Mouse (Mus musculus): ENCODE results near the gene Ldlrad3. TPM values are rescaled to one million over a fixed set of nuclear protein-coding genes. Genes with fewer than 3 reads are reported as not detected.

The Ldlrad3 gene
- polyA plus RNA-seq, 1 experiment from 2014 or later = 14.6 TPM

DNA sequence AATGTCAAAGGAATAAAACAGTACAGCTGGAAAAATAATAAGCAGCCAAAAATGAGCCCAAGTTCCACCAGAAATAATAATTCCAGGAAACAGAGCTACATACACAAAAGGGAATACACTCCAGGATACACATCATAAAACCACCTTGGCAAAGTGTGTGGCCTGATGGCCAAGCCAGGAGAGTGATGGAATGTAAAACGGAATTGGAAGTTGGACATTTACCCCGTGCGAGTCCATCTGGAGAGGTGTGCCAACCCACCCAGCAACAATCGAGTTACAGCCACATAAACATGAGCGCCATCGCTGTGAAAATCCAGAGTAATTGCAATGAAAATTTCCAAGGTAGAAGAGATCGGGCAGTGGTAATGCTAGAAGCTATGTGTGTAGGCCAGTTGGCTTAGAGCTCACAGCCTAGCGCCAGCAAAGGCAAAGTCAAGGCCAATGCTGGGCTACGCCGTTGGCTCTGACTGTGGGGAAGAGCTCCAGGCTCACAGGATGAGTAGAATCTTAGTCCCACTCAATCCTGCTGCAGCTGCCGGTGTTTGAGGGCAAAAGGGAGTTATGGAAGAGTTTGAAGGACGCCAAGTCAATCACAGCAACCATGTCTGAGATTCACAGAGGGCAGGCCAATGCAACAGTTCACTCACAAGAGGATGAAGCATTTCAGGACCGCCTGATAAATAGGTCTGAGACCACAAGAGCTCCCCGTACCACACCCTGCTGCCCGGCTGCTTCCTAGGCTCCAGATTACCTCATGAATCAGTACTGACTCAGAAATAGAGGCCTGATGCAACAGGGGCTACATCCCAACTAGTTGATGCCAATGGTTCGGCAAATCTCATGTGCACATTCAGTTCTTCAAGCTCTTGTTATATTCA, 7.0 kb upstream of the Ldlrad3 start:
- Histone ChIP-seq H3K4me3 (ENCODE audit: low read depth, low read length) (no peak overlapping the region), H3K9me3 (ENCODE audit: low read length) (no peaks in the 10 kb centered on the region), H3K27ac (ENCODE audit: low read length) (no peak overlapping the region), H3K27me3 (replicated peaks; ENCODE audit: insufficient read depth, low read length) (no peaks in the 10 kb centered on the region), H3K36me3 (ENCODE audit: insufficient read depth, low read length) (no peaks in the 10 kb centered on the region), H3K4me1 (ENCODE audit: insufficient read depth, low read depth, low read length) (no peaks in the 10 kb centered on the region), H3K4me2 (replicated peaks; ENCODE audit: low read depth, low read length) (no peak overlapping the region), H3K9ac (replicated peaks; ENCODE audit: low read depth) (no peak overlapping the region)
- TF ChIP-seq CTCF (IDR thresholded peaks at IDR 0.05) = no peak
- TF ChIP-seq EP300 (IDR thresholded peaks at IDR 0.05) = no peak
- ATAC-seq = no peak
- DNase-seq (ENCODE audit: low spot score) = no peak
- 92% methylated on average over 16 of the region's 16 CpGs for WGBS

DNA sequence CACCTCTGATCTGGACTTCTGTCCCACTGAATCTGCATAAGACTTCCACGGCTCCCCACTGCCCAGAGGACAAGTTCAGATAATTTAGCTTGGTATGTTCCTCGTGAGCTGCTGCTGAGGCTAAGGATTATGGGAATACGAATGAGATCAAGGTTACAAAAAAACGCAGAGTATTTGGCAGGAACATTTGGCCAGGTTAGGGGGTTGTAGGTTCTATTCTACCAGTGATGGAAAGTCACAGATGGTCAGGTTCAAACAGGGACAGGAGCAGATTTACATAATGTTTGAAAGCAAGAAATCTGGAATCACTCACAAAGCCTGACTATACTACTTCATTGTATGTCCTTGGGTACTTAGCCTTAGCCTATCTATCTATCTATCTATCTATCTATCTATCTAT, 5.6 kb upstream of the Ldlrad3 start:
- no peaks in the 10 kb centered on the region for H3K9me3 ChIP-seq (ENCODE audit: low read length)
- no peaks in the 10 kb centered on the region for H3K27me3 ChIP-seq (replicated peaks; ENCODE audit: insufficient read depth, low read length)
- H3K9ac ChIP-seq (replicated peaks; ENCODE audit: low read depth) = no peak overlapping the region
- no peak overlapping the region for H3K4me3 ChIP-seq (ENCODE audit: low read depth, low read length)
- no peaks in the 10 kb centered on the region for H3K36me3 ChIP-seq (ENCODE audit: insufficient read depth, low read length)
- no peak overlapping the region for H3K4me2 ChIP-seq (replicated peaks; ENCODE audit: low read depth, low read length)
- no peak overlapping the region for H3K27ac ChIP-seq (ENCODE audit: low read length)
- TF ChIP-seq CTCF (IDR thresholded peaks at IDR 0.05) = no peak
- TF ChIP-seq EP300 (IDR thresholded peaks at IDR 0.05) = no peak
- H3K4me1 ChIP-seq (ENCODE audit: insufficient read depth, low read depth, low read length) = peaks cover 2% of the 10 kb centered on the region; the same call in 1 of the 2 replicates
- DNase-seq (ENCODE audit: low spot score) (no peak), ATAC-seq (no peak)
- 67% methylated on average over 4 of the region's 4 CpGs for WGBS

DNA sequence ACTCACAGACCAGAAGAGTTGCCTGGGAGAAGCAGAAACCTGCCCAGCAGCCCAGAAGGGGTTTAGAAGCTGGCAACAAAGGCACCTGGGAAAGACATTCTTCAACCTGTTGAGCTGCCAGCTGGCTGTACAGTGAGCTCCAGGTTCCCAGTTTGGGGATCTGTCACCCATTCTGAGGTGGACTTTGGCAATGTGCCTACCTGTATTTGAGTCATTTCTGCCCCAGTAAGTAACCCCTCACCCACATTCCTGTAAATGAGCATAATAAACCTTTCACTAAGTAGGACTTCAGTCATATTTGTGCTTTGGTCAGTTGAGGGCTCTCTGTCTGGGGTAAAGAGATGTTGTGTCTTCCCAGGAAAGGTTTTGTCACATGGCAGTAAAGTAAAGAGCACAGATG, 4.8 kb upstream of the Ldlrad3 start:
- TF ChIP-seq EP300 (IDR thresholded peaks at IDR 0.05) (no peak), CTCF (IDR thresholded peaks at IDR 0.05) (no peak)
- H3K36me3 ChIP-seq (ENCODE audit: insufficient read depth, low read length) = no peaks in the 10 kb centered on the region
- no peak overlapping the region for H3K27ac ChIP-seq (ENCODE audit: low read length)
- no peak overlapping the region for H3K9ac ChIP-seq (replicated peaks; ENCODE audit: low read depth)
- H3K27me3 ChIP-seq (replicated peaks; ENCODE audit: insufficient read depth, low read length) = no peaks in the 10 kb centered on the region
- H3K4me2 ChIP-seq (replicated peaks; ENCODE audit: low read depth, low read length) = no peak overlapping the region
- ATAC-seq = no peak
- peaks cover 6% of the 10 kb centered on the region; the same call in 1 of the 2 replicates for H3K4me1 ChIP-seq (ENCODE audit: insufficient read depth, low read depth, low read length)
- DNase-seq (ENCODE audit: low spot score) = no peak
- no peak overlapping the region for H3K4me3 ChIP-seq (ENCODE audit: low read depth, low read length)
- no peaks in the 10 kb centered on the region for H3K9me3 ChIP-seq (ENCODE audit: low read length)

DNA sequence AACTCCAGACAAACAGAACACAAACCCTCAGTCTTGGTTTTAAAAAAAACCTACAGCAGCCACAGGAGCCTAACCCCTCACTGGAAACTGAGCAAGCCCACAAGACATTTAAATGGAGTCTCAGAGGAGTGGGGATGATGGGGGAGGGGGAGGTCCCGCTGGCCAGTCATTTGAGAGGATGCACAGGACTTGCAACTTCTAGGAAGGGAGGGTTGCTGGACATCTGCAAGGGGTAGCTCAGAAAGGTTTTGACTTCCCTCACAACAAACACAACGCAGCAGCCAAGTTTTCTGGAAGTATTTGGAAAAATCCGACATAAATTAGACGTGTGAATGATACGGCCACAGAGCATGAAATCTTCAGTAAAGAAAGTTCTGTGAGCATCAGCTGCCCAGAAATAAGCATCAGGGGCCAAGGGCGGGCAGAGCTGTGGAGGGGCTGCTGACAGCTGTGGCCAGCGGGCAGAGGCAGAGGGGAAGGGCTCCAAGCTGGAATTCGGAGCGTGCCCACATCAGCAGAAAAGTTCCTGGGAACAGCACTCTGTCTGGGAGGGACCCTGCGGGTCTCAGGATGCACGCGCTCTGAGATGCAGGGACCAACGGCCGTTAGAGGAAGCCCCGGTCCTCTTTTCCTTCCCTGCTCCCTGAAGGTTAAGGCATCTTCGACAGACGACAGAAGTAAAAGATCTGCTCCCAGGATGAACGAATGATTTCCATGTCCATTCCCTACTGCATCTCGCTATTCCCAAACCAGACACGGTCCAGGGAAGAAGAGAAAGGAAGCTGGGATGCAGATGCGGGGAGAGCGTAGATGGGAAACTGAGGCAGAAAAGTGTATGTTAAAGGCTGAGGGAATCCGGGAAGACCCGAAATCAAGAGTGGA, 875 bp downstream of the Ldlrad3 start:
- Histone ChIP-seq H3K27ac (ENCODE audit: low read length) (peak overlapping the region; percentile 81), H3K4me2 (replicated peaks; ENCODE audit: low read depth, low read length) (peak overlapping the region; percentile 88), H3K9ac (replicated peaks; ENCODE audit: low read depth) (peak overlapping the region; percentile 46), H3K9me3 (ENCODE audit: low read length) (no peaks in the 10 kb centered on the region), H3K4me3 (ENCODE audit: low read depth, low read length) (peak overlapping the region; percentile 67), H3K27me3 (replicated peaks; ENCODE audit: insufficient read depth, low read length) (no peaks in the 10 kb centered on the region), H3K36me3 (ENCODE audit: insufficient read depth, low read length) (no peaks in the 10 kb centered on the region), H3K4me1 (ENCODE audit: insufficient read depth, low read depth, low read length) (peaks cover 21% of the 10 kb centered on the region; the same call in 1 of the 2 replicates)
- DNase-seq (ENCODE audit: low spot score) (peak; percentile 62), ATAC-seq (peak; percentile 18; the same call in 1 of the 2 replicates)
- 1% methylated on average over 24 of the region's 24 CpGs for WGBS
- no peak for TF ChIP-seq EP300 (IDR thresholded peaks at IDR 0.05)
- no peak for TF ChIP-seq CTCF (IDR thresholded peaks at IDR 0.05)

DNA sequence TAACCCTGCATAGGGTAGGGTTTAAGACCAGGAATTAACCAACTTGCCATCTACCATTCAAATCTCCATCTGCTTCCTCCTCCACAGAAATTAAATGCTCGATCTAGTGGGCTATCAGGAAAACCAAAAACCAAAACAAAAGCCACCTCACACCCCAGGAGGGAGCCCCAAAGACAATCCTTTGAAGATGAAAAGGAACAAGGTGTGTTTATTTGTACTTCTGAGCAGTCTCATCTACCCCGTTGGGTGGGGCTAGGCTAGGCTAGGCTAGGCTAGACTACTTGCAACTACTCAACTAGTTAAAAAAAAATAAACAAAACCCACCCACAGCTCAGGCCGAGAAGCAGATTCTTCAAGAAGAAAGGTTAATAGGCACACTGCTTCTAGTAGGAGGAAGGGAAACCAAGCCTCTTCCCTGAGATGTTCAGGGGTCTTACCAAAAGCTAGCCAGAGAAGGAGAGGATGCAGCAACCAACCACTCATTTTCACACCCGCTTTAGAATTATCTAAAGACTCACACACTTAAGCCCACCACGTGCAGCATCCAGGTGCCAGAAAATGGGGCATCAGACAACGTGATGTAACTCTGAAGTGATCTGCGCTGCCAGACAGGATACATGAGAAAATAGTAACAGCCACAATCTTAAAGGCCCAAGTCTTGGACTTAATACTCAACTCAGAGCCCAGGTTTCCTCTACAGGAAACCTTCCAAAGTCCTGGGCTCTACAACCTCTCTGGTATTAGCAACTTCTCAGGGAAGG, 2.3 kb downstream of the Ldlrad3 start:
- Histone ChIP-seq H3K9ac (replicated peaks; ENCODE audit: low read depth) (no peak overlapping the region), H3K27me3 (replicated peaks; ENCODE audit: insufficient read depth, low read length) (no peaks in the 10 kb centered on the region), H3K4me2 (replicated peaks; ENCODE audit: low read depth, low read length) (no peak overlapping the region), H3K4me1 (ENCODE audit: insufficient read depth, low read depth, low read length) (peaks cover 21% of the 10 kb centered on the region; the same call in 1 of the 2 replicates), H3K9me3 (ENCODE audit: low read length) (no peaks in the 10 kb centered on the region), H3K27ac (ENCODE audit: low read length) (no peak overlapping the region), H3K36me3 (ENCODE audit: insufficient read depth, low read length) (no peaks in the 10 kb centered on the region), H3K4me3 (ENCODE audit: low read depth, low read length) (no peak overlapping the region)
- no peak for DNase-seq (ENCODE audit: low spot score)
- TF ChIP-seq CTCF (IDR thresholded peaks at IDR 0.05) (no peak), EP300 (IDR thresholded peaks at IDR 0.05) (no peak)
- WGBS = 59% methylated on average over 7 of the region's 7 CpGs
- ATAC-seq = no peak
